Comparison of ENCODE assay signal across 8 mouse cellular contexts in genomic region chr17:26660192-26660912, GRCm38 (mm10). TPM values are rescaled to one million over a fixed set of nuclear protein-coding genes. Genes with fewer than 3 reads are reported as not detected.
DNase-seq lines count a peak whose midpoint lies in the region; ATAC-seq and TF ChIP-seq lines count a peak whose summit lies in the region.

No protein-coding gene starts in this region.

- no peak overlapping the region for H3K4me3 ChIP-seq in bone marrow, adult 2 months (replicated peaks; ENCODE audit: control insufficient read depth, low read depth, low read length)
- no peak overlapping the region for H3K4me3 ChIP-seq in embryonic fibroblast, embryonic 13.5 days (ENCODE audit: insufficient read depth, low read length)
- H3K4me3 ChIP-seq in heart, embryonic 12.5 days, result no peak overlapping the region
- H3K4me3 ChIP-seq in liver, postnatal 0 days (ENCODE audit: low read depth, low read length), result no peak overlapping the region
- H3K4me3 ChIP-seq in neural tube, embryonic 15.5 days (replicated peaks), result peak overlapping the region; percentile 19

- no peaks in the 10 kb centered on the region for H3K9me3 ChIP-seq in heart, embryonic 12.5 days (replicated peaks)
- H3K9me3 ChIP-seq in liver, postnatal 0 days (ENCODE audit: low read length), result no peaks in the 10 kb centered on the region
- H3K9me3 ChIP-seq in neural tube, embryonic 15.5 days (replicated peaks), result no peaks in the 10 kb centered on the region

- 28% methylated on average over 21 of the region's 21 CpGs for WGBS in bone marrow, adult 2 months
- WGBS in heart, embryonic 12.5 days, result 24% methylated on average over 21 of the region's 21 CpGs
- WGBS in liver, postnatal 0 days (ENCODE audit: insufficient replicate concordance), result 24% methylated on average over 20 of the region's 21 CpGs
- WGBS in neural tube, embryonic 15.5 days, result 25% methylated on average over 21 of the region's 21 CpGs

- peak; percentile 88 for DNase-seq in kidney, postnatal 25 days
- DNase-seq in liver, postnatal 0 days, result peak; percentile 81
- peak; percentile 81 for DNase-seq in testis, postnatal 14 days (ENCODE audit: low spot score)

- TF ChIP-seq EP300 in liver, postnatal 0 days (IDR thresholded peaks at IDR 0.05; ENCODE audit: low read depth), result no peak

- no peak overlapping the region for H3K27ac ChIP-seq in bone marrow, adult 2 months (ENCODE audit: control insufficient read depth, insufficient read depth, low read depth, low read length, poor library complexity)
- no peak overlapping the region for H3K27ac ChIP-seq in embryonic fibroblast, embryonic 13.5 days (ENCODE audit: insufficient read depth, low read length)
- no peak overlapping the region for H3K27ac ChIP-seq in heart, embryonic 12.5 days (ENCODE audit: poor library complexity, severe bottlenecking)
- no peak overlapping the region for H3K27ac ChIP-seq in liver, postnatal 0 days (ENCODE audit: low read depth)
- no peak overlapping the region for H3K27ac ChIP-seq in neural tube, embryonic 15.5 days (replicated peaks)

- peaks cover 3% of the 10 kb centered on the region; the same call in 1 of the 2 replicates for H3K27me3 ChIP-seq in heart, embryonic 12.5 days (replicated peaks)
- no peaks in the 10 kb centered on the region for H3K27me3 ChIP-seq in liver, postnatal 0 days (ENCODE audit: insufficient read depth, low read length)
- H3K27me3 ChIP-seq in neural tube, embryonic 15.5 days (replicated peaks), result no peaks in the 10 kb centered on the region

- ATAC-seq in CD4-positive, CD25-positive, alpha-beta regulatory T cell, adult 4 months, result peak; percentile 34
- ATAC-seq in heart, embryonic 12.5 days (ENCODE audit: insufficient number of reproducible peaks, low FRiP score), result 0 out of 2 replicates have a peak, but pooled peaks have one; percentile 39
- no peak for ATAC-seq in liver, postnatal 0 days
- peak; percentile 58 for ATAC-seq in neural tube, embryonic 15.5 days (ENCODE audit: low FRiP score)

- H3K4me1 ChIP-seq in bone marrow, adult 2 months (ENCODE audit: control insufficient read depth, insufficient read depth, low read length), result peaks cover 1% of the 10 kb centered on the region; the same call in 1 of the 2 replicates
- H3K4me1 ChIP-seq in embryonic fibroblast, embryonic 13.5 days (ENCODE audit: control insufficient read depth, insufficient read depth, low read length), result peaks cover 7% of the 10 kb centered on the region
- H3K4me1 ChIP-seq in heart, embryonic 12.5 days (replicated peaks), result peaks cover 33% of the 10 kb centered on the region
- peaks cover 16% of the 10 kb centered on the region for H3K4me1 ChIP-seq in liver, postnatal 0 days (ENCODE audit: insufficient read depth)
- peaks cover 16% of the 10 kb centered on the region for H3K4me1 ChIP-seq in neural tube, embryonic 15.5 days

- peak; percentile 87 for TF ChIP-seq CTCF in bone marrow, adult 2 months (IDR thresholded peaks at IDR 0.05; ENCODE audit: control insufficient read depth, insufficient read depth, low read length)
- TF ChIP-seq CTCF in embryonic fibroblast, embryonic 13.5 days (IDR thresholded peaks at IDR 0.05; ENCODE audit: borderline replicate concordance, insufficient read depth, low read length), result peak; percentile 82
- TF ChIP-seq CTCF in liver, postnatal 0 days (IDR thresholded peaks at IDR 0.05; ENCODE audit: low read depth), result peak; percentile 84

- H3K4me2 ChIP-seq in heart, embryonic 12.5 days, result no peak overlapping the region
- no peak overlapping the region; the same call in 1 of the 2 replicates for H3K4me2 ChIP-seq in liver, postnatal 0 days (ENCODE audit: low read depth, low read length)
- H3K4me2 ChIP-seq in neural tube, embryonic 15.5 days, result peak overlapping the region; percentile 48

- TF ChIP-seq POLR2A in bone marrow, adult 2 months (IDR thresholded peaks at IDR 0.05; ENCODE audit: borderline replicate concordance, control insufficient read depth, low read depth, low read length), result no peak
- TF ChIP-seq POLR2A in embryonic fibroblast, embryonic 13.5 days (IDR thresholded peaks at IDR 0.05; ENCODE audit: low read depth, low read length), result no peak

- peaks cover 23% of the 10 kb centered on the region for H3K36me3 ChIP-seq in heart, embryonic 12.5 days
- peaks cover 9% of the 10 kb centered on the region; the same call in 1 of the 2 replicates for H3K36me3 ChIP-seq in liver, postnatal 0 days (replicated peaks; ENCODE audit: insufficient read depth, low read length)
- H3K36me3 ChIP-seq in neural tube, embryonic 15.5 days, result peaks cover 9% of the 10 kb centered on the region

- no peak overlapping the region for H3K9ac ChIP-seq in heart, embryonic 12.5 days
- H3K9ac ChIP-seq in liver, postnatal 0 days (replicated peaks), result no peak overlapping the region
- peak overlapping the region; percentile 30; the same call in 1 of the 2 replicates for H3K9ac ChIP-seq in neural tube, embryonic 15.5 days (replicated peaks)

RNA-seq across cellular contexts. Expression of gene Atp6v0e, which starts 2.7 kb away (rescaled TPM):
- 100 to 1,000 TPM; 354 to 386 TPM for polyA plus RNA-seq in CD4-positive, CD25-positive, alpha-beta regulatory T cell, adult 4 months (2017; shearing (Covaris generic))
- polyA plus RNA-seq in bone marrow, adult 2 months (2011; ENCODE audit: insufficient read depth, insufficient read length, low replicate concordance, missing spikeins), result 80.6 and 112 TPM in 2 replicates
- polyA plus RNA-seq in embryonic fibroblast, embryonic 13.5 days (2011; ENCODE audit: insufficient read length, low read depth, missing spikeins), result 174 and 192 TPM in 2 replicates
- 176 and 193 TPM in 2 replicates for polyA plus RNA-seq in heart, embryonic 12.5 days (2016; fragmentation: Nextera tagmentation; extraction: Ambion mirVana)
- polyA plus RNA-seq in liver, postnatal 0 days (2015; fragmentation: Nextera tagmentation; extraction: Ambion mirVana), result 122 and 126 TPM in 2 replicates
- 85.8 and 114 TPM in 2 replicates for polyA plus RNA-seq in neural tube, embryonic 15.5 days (2015; fragmentation: Nextera tagmentation; extraction: Ambion mirVana)

RNA-seq across cellular contexts. Expression of gene Crebrf, which starts 55.1 kb away (rescaled TPM):
- polyA plus RNA-seq in CD4-positive, CD25-positive, alpha-beta regulatory T cell, adult 4 months (2017; shearing (Covaris generic)), result 10 to 100 TPM; 60.7 to 69.8 TPM
- polyA plus RNA-seq in bone marrow, adult 2 months (2011; ENCODE audit: insufficient read depth, insufficient read length, low replicate concordance, missing spikeins), result 28.1 and 33.9 TPM in 2 replicates
- 14.4 TPM in 2 replicates for polyA plus RNA-seq in embryonic fibroblast, embryonic 13.5 days (2011; ENCODE audit: insufficient read length, low read depth, missing spikeins)
- 5.4 and 7.0 TPM in 2 replicates for polyA plus RNA-seq in heart, embryonic 12.5 days (2016; fragmentation: Nextera tagmentation; extraction: Ambion mirVana)
- 5.8 and 7.5 TPM in 2 replicates for polyA plus RNA-seq in liver, postnatal 0 days (2015; fragmentation: Nextera tagmentation; extraction: Ambion mirVana)
- 10.4 and 11.4 TPM in 2 replicates for polyA plus RNA-seq in neural tube, embryonic 15.5 days (2015; fragmentation: Nextera tagmentation; extraction: Ambion mirVana)
